ENCODE assay signal across 13 mouse cellular contexts in genomic region chr7:16004177-16004856, GRCm38 (mm10). TPM values are rescaled to one million over a fixed set of nuclear protein-coding genes. Genes with fewer than 3 reads are reported as not detected.
DNase-seq lines count a peak whose midpoint lies in the region; ATAC-seq and TF ChIP-seq lines count a peak whose summit lies in the region.
"Had no signal": no experiment of that assay in that cellular context is flagged by ENCODE, and none has a peak within 500 bp of the region (broad histone marks: within the 10 kb centered on the region; RNA-seq: fewer than 3 reads in every experiment).

No protein-coding gene starts in this region.

- no peak overlapping the region for H3K4me3 ChIP-seq in liver, embryonic 11.5 days (ENCODE audit: low read depth, low read length)
- no peak overlapping the region for H3K4me3 ChIP-seq in liver, postnatal 0 days (ENCODE audit: low read depth, low read length)
- H3K4me3 ChIP-seq: midbrain, embryonic 12.5 days had no signal

- no peak for TF ChIP-seq CTCF in liver, postnatal 0 days (IDR thresholded peaks at IDR 0.05; ENCODE audit: low read depth)

- WGBS in liver, embryonic 11.5 days: 81% methylated on average over 12 of the region's 12 CpGs
- 78% methylated on average over 12 of the region's 12 CpGs for WGBS in liver, postnatal 0 days (ENCODE audit: insufficient replicate concordance)

- no peak for TF ChIP-seq EP300 in liver, postnatal 0 days (IDR thresholded peaks at IDR 0.05; ENCODE audit: low read depth)

- no peaks in the 10 kb centered on the region for H3K36me3 ChIP-seq in liver, embryonic 11.5 days (ENCODE audit: control insufficient read depth, insufficient read depth, low read length)
- peaks cover 3% of the 10 kb centered on the region for H3K36me3 ChIP-seq in liver, postnatal 0 days (replicated peaks; ENCODE audit: insufficient read depth, low read length)

- peak; percentile 13 for DNase-seq in embryo, embryonic 10 days (ENCODE audit: low spot score)
- DNase-seq in embryo, embryonic 9.5 days (ENCODE audit: extremely low spot score): no peak
- no peak for DNase-seq in liver, embryonic 11.5 days (ENCODE audit: low spot score)
- no peak for DNase-seq in liver, postnatal 0 days
- DNase-seq in forelimb bud, embryonic 11.5 days (ENCODE audit: low read depth, low spot score): peak; percentile 33
- peak; percentile 49 for DNase-seq in retina, embryonic 14.5 days (ENCODE audit: low spot score)
- DNase-seq in left cerebral cortex, adult 8-10 months (ENCODE audit: low spot score in 2 of 2): no peak
- DNase-seq: cerebellum, postnatal 10 days; spleen, adult 18-20 months had no signal

- H3K4me2 ChIP-seq in liver, embryonic 11.5 days: no peak overlapping the region
- no peak overlapping the region for H3K4me2 ChIP-seq in liver, postnatal 0 days (ENCODE audit: low read depth, low read length)
- H3K4me2 ChIP-seq: midbrain, embryonic 12.5 days had no signal

- H3K9me3 ChIP-seq in liver, embryonic 11.5 days (ENCODE audit: control insufficient read depth, low read length): no peaks in the 10 kb centered on the region
- H3K9me3 ChIP-seq in liver, postnatal 0 days (ENCODE audit: low read length): no peaks in the 10 kb centered on the region
- H3K9me3 ChIP-seq: midbrain, embryonic 12.5 days had no signal

- no peak overlapping the region for H3K27ac ChIP-seq in liver, embryonic 11.5 days (ENCODE audit: low read depth, low read length)
- no peak overlapping the region for H3K27ac ChIP-seq in liver, postnatal 0 days (ENCODE audit: low read depth)
- H3K27ac ChIP-seq: midbrain, embryonic 12.5 days had no signal

- peaks cover 18% of the 10 kb centered on the region for H3K4me1 ChIP-seq in liver, embryonic 11.5 days (replicated peaks; ENCODE audit: control insufficient read depth, insufficient read depth, low read length)
- peaks cover 24% of the 10 kb centered on the region for H3K4me1 ChIP-seq in liver, postnatal 0 days (ENCODE audit: insufficient read depth)

- ATAC-seq in liver, embryonic 11.5 days (replicated peaks; ENCODE audit: low FRiP score): no peak
- no peak for ATAC-seq in liver, postnatal 0 days
- ATAC-seq in megakaryocyte-erythroid progenitor cell, adult 5-6 weeks (replicated peaks; ENCODE audit: low FRiP score, low TSS enrichment, poor library complexity, severe bottlenecking): no peak
- ATAC-seq: inflammation-experienced regulatory T-cells, adult 6 months had no signal

- H3K27me3 ChIP-seq in liver, embryonic 11.5 days (replicated peaks; ENCODE audit: control insufficient read depth, insufficient read depth, low read length): no peaks in the 10 kb centered on the region
- no peaks in the 10 kb centered on the region for H3K27me3 ChIP-seq in liver, postnatal 0 days (ENCODE audit: insufficient read depth, low read length)
- H3K27me3 ChIP-seq: midbrain, embryonic 12.5 days had no signal

- H3K9ac ChIP-seq in liver, embryonic 11.5 days (ENCODE audit: low read depth, low read length): peak overlapping the region; percentile 7; the same call in 1 of the 2 replicates
- no peak overlapping the region for H3K9ac ChIP-seq in liver, postnatal 0 days (replicated peaks)
- H3K9ac ChIP-seq: midbrain, embryonic 12.5 days had no signal

RNA-seq across cellular contexts. Expression of gene Ehd2, which starts 37.0 kb away (rescaled TPM):
- 7.5 and 10.8 TPM in 2 replicates for polyA plus RNA-seq in liver, embryonic 11.5 days (2014; fragmentation: Nextera tagmentation; extraction: Ambion mirVana)
- 1.9 and 2.7 TPM in 2 replicates for polyA plus RNA-seq in liver, postnatal 0 days (2015; fragmentation: Nextera tagmentation; extraction: Ambion mirVana)
- total RNA-seq in left cerebral cortex, adult 8-10 months (2022): 1 to 10 TPM; 4.6 to 5.9 (median 5.2) TPM
- 2.7 and 3.3 TPM in 2 replicates for total RNA-seq in megakaryocyte-erythroid progenitor cell, adult 5-6 weeks (2014; fragmentation: Nextera tagmentation)
- 1.4 and 1.5 TPM in 2 replicates for total RNA-seq in megakaryocyte-erythroid progenitor cell, adult 5-6 weeks (2017)

RNA-seq across cellular contexts. Expression of gene Bicra, which starts 43.4 kb away (rescaled TPM):
- polyA plus RNA-seq in liver, embryonic 11.5 days (2014; fragmentation: Nextera tagmentation; extraction: Ambion mirVana): 5.3 and 7.3 TPM in 2 replicates
- 0.95 and 1.0 TPM in 2 replicates for polyA plus RNA-seq in liver, postnatal 0 days (2015; fragmentation: Nextera tagmentation; extraction: Ambion mirVana)
- total RNA-seq in left cerebral cortex, adult 8-10 months (2022): 10 to 100 TPM; 10.2 to 15.0 (median 13.0) TPM
- total RNA-seq in megakaryocyte-erythroid progenitor cell, adult 5-6 weeks (2014; fragmentation: Nextera tagmentation): 12.6 and 21.3 TPM in 2 replicates
- total RNA-seq in megakaryocyte-erythroid progenitor cell, adult 5-6 weeks (2017): 0.15 and 1.8 TPM in 2 replicates

RNA-seq across cellular contexts. Expression of gene Zfp541, which starts 57.3 kb away (rescaled TPM):
- polyA plus RNA-seq in liver, embryonic 11.5 days (2014; fragmentation: Nextera tagmentation; extraction: Ambion mirVana): not detected in 2 replicates
- not detected in 2 replicates for polyA plus RNA-seq in liver, postnatal 0 days (2015; fragmentation: Nextera tagmentation; extraction: Ambion mirVana)
- under 1 TPM; 0.59 to 0.81 (median 0.68) TPM for total RNA-seq in left cerebral cortex, adult 8-10 months (2022)
- not detected in 2 replicates for total RNA-seq in megakaryocyte-erythroid progenitor cell, adult 5-6 weeks (2014; fragmentation: Nextera tagmentation)
- not detected in 2 replicates for total RNA-seq in megakaryocyte-erythroid progenitor cell, adult 5-6 weeks (2017)
- total RNA-seq: gastrocnemius, adult 8-10 months had no signal
- polyA plus RNA-seq: midbrain, embryonic 12.5 days had no signal

RNA-seq across cellular contexts. Expression of gene Nop53, which starts 58.4 kb away (rescaled TPM):
- 217 and 219 TPM in 2 replicates for polyA plus RNA-seq in liver, embryonic 11.5 days (2014; fragmentation: Nextera tagmentation; extraction: Ambion mirVana)
- polyA plus RNA-seq in liver, postnatal 0 days (2015; fragmentation: Nextera tagmentation; extraction: Ambion mirVana): 82.6 and 90.6 TPM in 2 replicates
- 100 to 1,000 TPM; 114 to 149 (median 128) TPM for total RNA-seq in left cerebral cortex, adult 8-10 months (2022)
- 117 and 138 TPM in 2 replicates for total RNA-seq in megakaryocyte-erythroid progenitor cell, adult 5-6 weeks (2014; fragmentation: Nextera tagmentation)
- 260 and 313 TPM in 2 replicates for total RNA-seq in megakaryocyte-erythroid progenitor cell, adult 5-6 weeks (2017)

Comparison
In these comparisons a context has a peak if more than half of its experiments do, and no peak if none do; other contexts are left out.
1. DNase-seq: peak in embryo, embryonic 10 days (single experiment), forelimb bud, embryonic 11.5 days (single experiment) and retina, embryonic 14.5 days (single experiment); none in embryo, embryonic 9.5 days (single experiment), liver, embryonic 11.5 days (single experiment), liver, postnatal 0 days (single experiment) and left cerebral cortex, adult 8-10 months (0 of 2).